Mouse (Mus musculus): ENCODE measurements around the gene Zcchc9.
A peak's percentile ranks its signal among the peaks of the same experiment; 100 is the strongest.
"Not testable (repeated sequence)": the region's sequence is repeated elsewhere in the genome, so short reads cannot be mapped to it uniquely, and the experiment has no call there.

Zcchc9 gene

GRCm38 (mm10) chr13:91807155-91807839 lies at the start of gene Zcchc9:
Gene Zcchc9, minus strand, starts transcription at chr13:91807705.
- DNase-seq = peak; percentile 92

- no peak for DNase-seq
These were observed 46.9 kb upstream of the Zcchc9 start for GRCm38 (mm10) chr13:91854412-91854811.

GRCm38 (mm10) chr13:91827876-91828275 lies 20.4 kb upstream of the Zcchc9 start:
- no peak for DNase-seq

- DNase-seq = no peak
These were observed 18.6 kb upstream of the Zcchc9 start for GRCm38 (mm10) chr13:91826066-91826465.

GRCm38 (mm10) chr13:91824845-91825550 lies 17.5 kb upstream of the Zcchc9 start:
- DNase-seq = no peak

- DNase-seq = no peak
These were observed 16.2 kb upstream of the Zcchc9 start for GRCm38 (mm10) chr13:91823735-91824134.

- no peak for DNase-seq
These were observed 7.2 kb upstream of the Zcchc9 start for GRCm38 (mm10) chr13:91814670-91815069.

- DNase-seq = no peak
These were observed 2.0 kb upstream of the Zcchc9 start for GRCm38 (mm10) chr13:91809476-91809875.

- DNase-seq = peak; percentile 26
These were observed 520 bp upstream of the Zcchc9 start for GRCm38 (mm10) chr13:91807874-91808575.

- DNase-seq = no peak
These were observed 5.8 kb downstream of the Zcchc9 start for GRCm38 (mm10) chr13:91801726-91802125.

GRCm38 (mm10) chr13:91797442-91797841 lies 10.1 kb downstream of the Zcchc9 start:
- no peak for DNase-seq

GRCm38 (mm10) chr13:91796916-91797315 lies 10.6 kb downstream of the Zcchc9 start:
- no peak for DNase-seq

GRCm38 (mm10) chr13:91796003-91796402 lies 11.5 kb downstream of the Zcchc9 start:
- no peak for DNase-seq

GRCm38 (mm10) chr13:91795593-91795992 lies 11.9 kb downstream of the Zcchc9 start:
- DNase-seq = no peak

- no peak for DNase-seq
These were observed 12.5 kb downstream of the Zcchc9 start for GRCm38 (mm10) chr13:91794926-91795436.

GRCm38 (mm10) chr13:91792035-91792434 lies 15.5 kb downstream of the Zcchc9 start:
- no peak for DNase-seq

GRCm38 (mm10) chr13:91779892-91780291 lies 27.6 kb downstream of the Zcchc9 start:
- DNase-seq = no peak

- DNase-seq = no peak
These were observed 29.4 kb downstream of the Zcchc9 start for GRCm38 (mm10) chr13:91778092-91778491.

- no peak for DNase-seq
These were observed 38.5 kb downstream of the Zcchc9 start for GRCm38 (mm10) chr13:91768683-91769651.

GRCm38 (mm10) chr13:91765627-91766026 lies 41.9 kb downstream of the Zcchc9 start:
- no peak for DNase-seq

- DNase-seq = not testable (repeated sequence)
These were observed 43.9 kb downstream of the Zcchc9 start for GRCm38 (mm10) chr13:91763654-91764053.

Measured in cerebellum, adult 9-11 months (tissue).